Mouse (Mus musculus) gastrocnemius, postnatal 36 days (tissue): ENCODE data around the gene Qprt. TPM values are rescaled to one million over a fixed set of nuclear protein-coding genes. Genes with fewer than 3 reads are reported as not detected.

ENCODE experiments used
- DNase-seq, 2 experiments: peaks; one replicate each; pipeline ENCODE4 v3.0.0; 2022
- intact Hi-C: fragments of 180-260 bp; cut with DNase I; formaldehyde crosslinking; loops from one replicate; pipeline ENCODE4 v1.15.1; 2025
- total RNA-seq, 2 experiments: library from RNA; stranded (reverse); gene quantifications; 2 replicates each; pipeline ENCODE4 v1.2.3; 2021

Qprt gene
- total RNA-seq, 2 experiments from 2014 or later = 0.15 to 0.76 TPM

GRCm38 (mm10) chr7:127136181-127137071 lies 14.4 kb upstream of the Qprt start:
- no peak for DNase-seq
- intact Hi-C loops = loop anchor here (5.0 kb wide), 1 partner anchor 46 kb away; no protein-coding TSS in a partner anchor

DNA sequence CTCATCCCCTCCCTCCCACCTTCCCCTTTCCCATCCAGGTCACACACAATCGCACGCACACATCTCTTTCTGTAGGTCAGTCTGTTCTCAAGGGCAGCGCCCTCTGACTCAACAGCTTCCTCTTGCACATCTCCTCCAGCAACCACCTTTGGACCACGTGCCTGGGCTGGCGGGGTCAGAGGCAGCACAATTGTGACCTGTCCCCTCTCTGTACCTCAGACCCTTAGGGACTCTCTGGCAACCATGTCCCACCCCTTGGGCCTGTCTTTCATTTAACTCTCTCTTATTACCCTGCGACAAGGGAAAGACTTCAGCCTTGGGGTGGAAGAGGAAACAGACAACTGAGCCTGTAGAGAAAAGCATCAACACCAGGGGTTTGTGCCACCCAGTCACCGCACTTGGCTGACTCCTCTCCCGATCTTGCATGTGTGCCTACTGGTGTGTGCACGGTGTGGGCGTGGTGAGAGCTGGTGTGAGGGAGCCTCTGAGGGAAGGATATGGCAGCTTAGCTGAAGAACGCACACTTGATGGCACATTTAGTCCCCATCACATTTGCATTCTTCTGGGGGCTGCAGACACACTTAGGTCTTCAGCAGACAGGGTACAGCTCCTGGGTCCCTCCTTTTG lies 12.9 kb upstream of the Qprt start:
- no peak for DNase-seq
- intact Hi-C loops = loop anchor here (5.0 kb wide), 1 partner anchor 47 kb away; no protein-coding TSS in a partner anchor

- no peak for DNase-seq
Measured at GRCm38 (mm10) chr7:127133125-127133524, 11.1 kb upstream of the Qprt start.

GRCm38 (mm10) chr7:127129638-127130037 lies 7.6 kb upstream of the Qprt start:
- DNase-seq = no peak
- intact Hi-C loops = no loop called here

More at GRCm38 (mm10) chr7:127133125-127133524, 11.1 kb upstream of the Qprt start:
- intact Hi-C loops = no loop called here

DNA sequence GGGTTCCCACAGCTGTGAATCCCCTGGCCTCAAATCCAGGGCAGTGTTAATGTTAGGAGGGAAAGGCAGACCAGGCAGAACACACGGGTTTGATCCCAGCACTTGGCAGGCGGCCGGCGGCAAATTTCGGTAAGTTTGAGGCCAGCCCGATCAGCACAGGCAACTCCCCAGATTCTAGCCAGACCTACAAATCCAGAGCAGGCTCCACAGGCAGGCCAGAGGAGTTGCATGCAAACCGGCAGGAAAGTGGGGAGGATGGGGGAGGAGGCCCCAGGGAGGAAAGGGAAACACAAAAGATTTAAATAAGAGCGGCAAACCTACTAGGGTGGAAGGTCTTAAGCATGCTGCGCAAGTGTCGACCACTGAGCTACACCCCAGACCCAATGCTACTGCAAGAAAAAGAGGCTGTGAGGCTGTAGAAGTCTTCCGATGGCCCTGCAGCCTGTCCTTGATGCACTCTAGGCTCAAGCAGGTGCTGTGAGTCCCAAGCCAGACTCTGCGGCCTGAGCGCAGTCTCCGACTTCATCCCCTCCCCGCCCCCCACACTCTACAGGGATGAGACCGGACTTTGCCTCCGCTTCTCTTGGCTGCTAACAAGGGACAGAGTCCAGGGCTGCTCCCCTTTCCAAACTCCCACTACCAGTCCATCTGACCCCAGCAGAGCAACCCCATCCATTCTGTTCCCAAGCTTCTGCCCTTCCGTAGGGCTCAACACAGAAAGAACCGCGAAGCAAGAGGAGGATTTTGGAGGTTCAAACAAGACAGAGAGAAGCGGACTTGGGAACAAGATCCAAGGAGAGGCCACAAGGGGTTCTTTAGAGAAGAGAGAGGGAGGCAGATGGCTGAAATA lies 740 bp downstream of the Qprt start:
- no peak for DNase-seq
- intact Hi-C loops = no loop called here

GRCm38 (mm10) chr7:127118671-127119445 lies 3.2 kb downstream of the Qprt start:
- intact Hi-C loops = no loop called here
- no peak for DNase-seq

DNA sequence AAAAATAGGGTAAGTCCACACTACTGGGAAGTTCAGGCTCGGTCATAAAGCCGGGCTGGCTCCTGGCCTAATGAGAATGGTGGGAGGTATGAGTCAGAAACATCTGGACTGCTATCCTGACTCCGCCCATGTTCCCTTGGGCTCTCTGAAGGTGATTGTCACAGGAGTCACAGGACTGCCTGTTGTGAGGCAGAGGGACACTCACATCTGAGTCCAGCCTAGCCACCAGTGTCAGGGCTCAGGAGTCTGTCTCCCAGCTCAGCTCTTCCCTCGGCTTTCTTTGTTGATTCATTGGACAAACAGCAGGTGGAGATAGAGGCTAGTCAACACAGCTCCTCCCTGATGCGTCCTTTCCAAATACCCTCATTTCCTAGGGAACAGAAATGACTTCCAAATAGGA lies 4.1 kb downstream of the Qprt start:
- DNase-seq = peak in 1 of 2 experiments; percentile 33
- intact Hi-C loops = no loop called here

- intact Hi-C loops = no loop called here
- DNase-seq = no peak
Measured at GRCm38 (mm10) chr7:127116331-127116935, 5.6 kb downstream of the Qprt start.

- DNase-seq = no peak
- intact Hi-C loops = no loop called here
Measured at GRCm38 (mm10) chr7:127114920-127115319, 7.1 kb downstream of the Qprt start.

GRCm38 (mm10) chr7:127113614-127114259 lies 8.3 kb downstream of the Qprt start:
- no peak for DNase-seq
- intact Hi-C loops = no loop called here

DNA sequence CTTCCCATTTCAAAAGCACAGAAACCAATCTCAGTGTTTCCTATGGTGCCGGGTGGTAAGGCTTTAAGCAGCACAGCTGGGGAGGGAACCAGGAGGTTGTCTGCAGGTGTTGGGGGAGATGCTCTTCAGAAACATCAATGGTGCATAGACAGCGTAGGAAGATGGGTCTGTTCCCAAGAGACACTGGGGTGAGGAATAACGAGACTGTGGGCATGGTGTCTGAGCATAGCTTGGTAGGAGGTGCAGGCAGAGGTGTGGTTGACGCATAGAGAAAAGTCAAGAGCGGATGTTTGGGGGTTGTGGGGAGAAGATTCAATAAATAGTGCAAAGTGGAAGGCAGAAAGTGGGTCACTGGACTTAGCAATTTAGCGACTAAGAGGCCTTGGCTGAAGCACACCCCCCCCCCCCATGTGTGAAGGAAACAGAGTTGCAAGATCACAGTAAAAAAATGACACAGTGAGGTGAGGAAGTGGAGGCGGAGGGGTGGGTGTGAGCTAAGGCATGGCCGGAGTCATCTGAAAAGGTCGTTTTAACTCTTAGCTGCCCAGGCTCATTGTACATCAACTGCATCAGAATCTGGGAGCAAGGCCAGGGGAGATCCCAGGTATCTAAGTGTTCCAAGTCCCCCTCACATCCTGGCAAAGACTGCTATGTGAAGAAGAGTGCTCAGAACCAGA lies 9.0 kb downstream of the Qprt start:
- intact Hi-C loops = no loop called here

GRCm38 (mm10) chr7:127112251-127112841 lies 9.7 kb downstream of the Qprt start:
- intact Hi-C loops = no loop called here

More for the DNA sequence above, 9.0 kb downstream of the Qprt start:
- DNase-seq = no peak

DNA sequence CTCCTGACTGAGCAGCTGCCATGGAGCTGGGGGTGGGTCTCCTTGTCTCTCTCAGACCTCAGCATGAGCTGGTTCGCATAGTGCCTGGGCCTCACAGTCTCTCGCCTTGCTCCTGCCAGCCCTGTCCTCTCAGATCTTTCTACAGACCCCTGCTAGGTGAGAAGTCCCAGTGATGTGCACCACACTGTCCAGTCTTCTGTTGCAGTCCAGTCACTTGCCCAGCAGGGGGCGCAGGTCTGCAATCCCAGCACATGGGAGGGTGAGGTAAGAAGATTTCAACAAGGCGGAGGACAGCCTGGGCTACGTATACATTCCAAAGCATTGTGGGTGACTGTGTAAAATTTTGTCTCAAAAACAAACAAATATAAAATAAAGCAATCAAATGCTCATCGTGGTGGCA lies 10.6 kb downstream of the Qprt start:
- DNase-seq = peak in 1 of 2 experiments; percentile 40
- intact Hi-C loops = loop anchor here (2.0 kb wide), 2 partner anchors 125 to 279 kb away; no protein-coding TSS in a partner anchor

More at GRCm38 (mm10) chr7:127112251-127112841, 9.7 kb downstream of the Qprt start:
- no peak for DNase-seq

- DNase-seq = peak; percentile 46 to 60
- intact Hi-C loops = loop anchor here (2.0 kb wide), 2 partner anchors 124 to 278 kb away; no protein-coding TSS in a partner anchor
Measured at GRCm38 (mm10) chr7:127110239-127111007, 11.6 kb downstream of the Qprt start.

DNA sequence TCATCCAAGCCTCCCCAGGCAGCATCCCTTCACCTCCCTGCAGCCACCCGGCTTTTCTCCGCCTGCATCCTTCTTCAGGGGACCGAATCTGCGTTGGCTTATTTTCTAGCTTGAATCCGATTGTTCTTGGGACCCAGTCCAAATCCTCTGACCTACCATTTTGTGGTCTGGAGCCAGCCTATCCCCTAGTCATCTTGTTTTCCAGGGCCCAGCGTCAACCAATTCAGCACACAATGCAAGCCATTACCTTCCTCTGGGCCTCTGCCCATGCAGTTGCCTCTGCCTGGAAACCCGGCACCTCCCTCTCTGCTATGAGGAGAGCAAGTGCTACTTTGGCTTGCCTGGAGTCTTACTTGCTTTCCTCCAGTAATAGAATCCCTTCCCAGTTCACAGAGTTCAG lies 16.5 kb downstream of the Qprt start:
- intact Hi-C loops = loop anchor here (5.0 to 10.0 kb wide), 2 partner anchors 91 to 353 kb away; partner anchors contain the start of genes Mvp, Pagr1a and Pagr1b
- DNase-seq = no peak

DNA sequence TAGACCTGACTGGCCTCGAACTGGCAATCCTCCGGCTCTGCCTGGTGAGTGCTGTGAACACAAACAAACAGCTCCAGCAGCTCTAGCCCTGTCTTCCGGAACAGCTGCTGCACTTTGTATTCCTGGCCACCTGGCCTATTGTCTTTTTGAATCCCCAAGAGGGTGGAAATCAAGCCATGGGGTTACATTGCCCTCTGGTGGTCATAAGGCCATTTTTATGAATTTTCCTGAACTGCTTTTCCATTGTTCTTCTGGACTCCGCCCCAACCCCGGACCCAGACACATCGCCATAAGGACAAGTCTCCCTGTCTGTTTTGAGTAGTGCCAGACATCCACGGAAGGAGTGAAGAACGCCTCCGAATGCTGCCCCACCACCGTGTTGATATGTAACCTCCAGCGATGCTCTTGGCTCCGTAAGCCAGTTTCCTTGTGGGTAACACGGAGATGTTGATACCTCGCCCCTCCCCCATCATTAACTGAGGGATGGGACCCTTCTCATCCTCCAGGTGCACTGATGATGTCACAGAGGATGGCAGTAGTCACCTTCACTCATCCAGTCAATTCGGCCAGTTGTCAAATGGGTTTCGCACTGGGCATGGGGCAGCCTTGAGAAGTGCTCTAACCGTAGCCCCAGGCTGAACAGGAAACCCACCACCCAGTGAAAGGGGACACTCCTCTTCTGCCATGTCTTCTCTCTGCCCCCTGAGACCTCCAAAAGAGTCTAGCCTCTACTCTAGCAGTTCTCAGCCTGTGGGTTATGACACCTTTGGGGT lies 17.3 kb downstream of the Qprt start:
- intact Hi-C loops = loop anchor here (5.0 to 10.0 kb wide), 2 partner anchors 90 to 352 kb away; partner anchors contain the start of genes Mvp, Pagr1a and Pagr1b
- peak; percentile 21 to 44 for DNase-seq
